ENCODE assay signal across 23 mouse cellular contexts in genomic region chr5:129241865-129242264, GRCm38 (mm10).
"Had no signal": no experiment of that assay in that cellular context is flagged by ENCODE, and none has a peak within 500 bp of the region (broad histone marks: within the 10 kb centered on the region; RNA-seq: fewer than 3 reads in every experiment).

No protein-coding gene starts in this region.

- H3K9me3 ChIP-seq: heart, embryonic 10.5 days; heart, embryonic 12.5 days; hindbrain, embryonic 13.5 days; hindbrain, embryonic 15.5 days; limb, embryonic 12.5 days; liver, embryonic 13.5 days; liver, embryonic 15.5 days had no signal

- H3K4me1 ChIP-seq: liver, embryonic 13.5 days; liver, embryonic 15.5 days had no signal

- H3K4me3 ChIP-seq: gastrocnemius, adult 2 months; heart, embryonic 10.5 days; heart, embryonic 12.5 days; hindbrain, embryonic 13.5 days; hindbrain, embryonic 15.5 days; limb, embryonic 12.5 days; liver, embryonic 13.5 days; liver, embryonic 15.5 days had no signal

- H3K27ac ChIP-seq: gastrocnemius, adult 2 months; heart, embryonic 10.5 days; hindbrain, embryonic 13.5 days; hindbrain, embryonic 15.5 days; hindbrain, postnatal 0 days; limb, embryonic 12.5 days; liver, embryonic 13.5 days; liver, embryonic 15.5 days had no signal

- H3K36me3 ChIP-seq: heart, embryonic 10.5 days; heart, embryonic 12.5 days; hindbrain, embryonic 13.5 days; hindbrain, embryonic 15.5 days; limb, embryonic 12.5 days; liver, embryonic 13.5 days; liver, embryonic 15.5 days had no signal

- DNase-seq: gastrocnemius, adult 2 months; gastrocnemius, postnatal 10 days; gastrocnemius, postnatal 25 days; heart, adult 18-20 months; heart, postnatal 10 days; heart, postnatal 4 days; kidney, adult 18-20 months; kidney, adult 8-10 months; kidney, postnatal 10 days; kidney, postnatal 25 days; kidney, postnatal 4 days; layer of hippocampus, adult 9-11 months; layer of hippocampus, postnatal 36 days; liver; liver, embryonic 13.5 days had no signal

- H3K9ac ChIP-seq: heart, embryonic 12.5 days; hindbrain, embryonic 13.5 days; hindbrain, embryonic 15.5 days; limb, embryonic 12.5 days; liver, embryonic 13.5 days; liver, embryonic 15.5 days had no signal

- H3K27me3 ChIP-seq: heart, embryonic 12.5 days; hindbrain, embryonic 13.5 days; hindbrain, embryonic 15.5 days; liver, embryonic 13.5 days; liver, embryonic 15.5 days had no signal

- ATAC-seq: hindbrain, postnatal 0 days; intestine, postnatal 0 days had no signal
